Mouse (Mus musculus): ENCODE measurements at regions not wholly inside any gene's neighbourhood (a gene's known extent, or its start where the extent isn't known, plus 50 kb on each side); places are given as distances from the start of the nearest gene placed in this dataset.

DNA sequence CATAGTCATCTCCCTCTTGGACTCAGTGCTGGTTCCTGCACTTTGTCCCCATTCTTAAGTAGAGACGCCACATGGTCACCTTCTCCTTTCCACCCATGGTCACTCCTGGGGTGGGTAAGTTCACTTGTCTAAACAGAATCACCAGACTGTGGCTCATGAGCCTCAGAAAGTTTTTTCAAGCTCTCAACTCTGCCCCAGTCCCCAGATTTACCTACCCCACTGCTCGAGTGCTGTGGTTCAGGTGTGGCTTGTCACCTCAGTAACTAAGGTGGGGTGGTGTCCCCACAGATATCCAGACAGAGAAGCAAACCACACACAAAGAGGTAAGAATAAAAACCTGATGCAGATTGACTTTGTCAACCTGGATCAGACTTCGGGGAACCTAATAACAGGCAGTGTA, 87.6 kb downstream of the Rpl10-ps3 start:
- DNase-seq, result no peak

DNA sequence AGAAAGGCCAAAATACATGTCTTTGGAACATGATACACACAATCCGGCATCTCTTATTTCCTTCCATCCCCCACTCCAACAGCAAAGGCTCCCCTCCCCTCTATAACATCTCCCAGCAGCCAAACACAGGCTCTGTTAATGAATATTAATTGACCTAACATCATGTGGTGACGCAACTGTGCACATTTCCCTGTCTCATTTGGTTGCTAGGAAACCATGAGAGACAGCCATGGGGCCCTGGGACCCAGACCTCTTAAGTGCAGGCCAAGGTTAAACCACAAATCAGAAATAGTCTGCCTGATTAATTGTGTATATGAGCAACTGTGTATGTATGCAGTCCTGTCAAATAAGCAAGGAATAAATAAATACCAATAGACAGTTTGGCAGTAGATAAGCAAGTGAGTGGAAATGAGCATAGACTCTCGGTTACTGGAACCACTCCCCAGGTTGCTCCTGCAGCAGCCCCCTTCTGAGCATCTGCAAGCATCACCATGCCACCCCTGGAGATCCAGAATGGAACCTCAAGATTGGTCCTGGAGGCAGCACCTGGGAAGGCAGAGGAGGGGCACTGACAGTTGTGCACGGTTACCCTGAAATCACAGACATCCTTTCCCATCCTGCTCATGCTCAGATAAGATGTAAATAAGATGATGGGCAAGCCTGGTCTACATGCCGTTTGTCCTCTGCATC, 99.6 kb downstream of the Rpl10-ps3 start:
- no peak for DNase-seq

DNA sequence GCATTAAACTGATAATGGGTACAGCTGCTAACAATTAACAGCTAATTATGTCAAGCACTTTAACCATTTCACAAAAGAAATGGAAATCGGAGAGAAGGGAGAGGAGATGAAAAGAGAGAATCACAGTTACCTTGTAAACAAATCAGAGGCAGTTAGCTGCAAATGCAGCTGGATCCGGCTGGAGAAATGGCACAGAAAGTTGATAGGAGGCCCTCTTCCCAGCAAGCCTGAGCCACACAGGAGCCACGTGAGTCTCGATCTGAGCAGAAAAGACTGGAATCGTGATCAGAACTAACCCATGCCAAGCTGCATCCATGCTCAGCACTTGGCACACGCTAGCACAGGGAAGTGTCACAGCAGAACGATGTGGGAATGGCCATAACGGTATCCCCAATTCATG, 103.8 kb downstream of the Rpl10-ps3 start:
- DNase-seq, result no peak

DNA sequence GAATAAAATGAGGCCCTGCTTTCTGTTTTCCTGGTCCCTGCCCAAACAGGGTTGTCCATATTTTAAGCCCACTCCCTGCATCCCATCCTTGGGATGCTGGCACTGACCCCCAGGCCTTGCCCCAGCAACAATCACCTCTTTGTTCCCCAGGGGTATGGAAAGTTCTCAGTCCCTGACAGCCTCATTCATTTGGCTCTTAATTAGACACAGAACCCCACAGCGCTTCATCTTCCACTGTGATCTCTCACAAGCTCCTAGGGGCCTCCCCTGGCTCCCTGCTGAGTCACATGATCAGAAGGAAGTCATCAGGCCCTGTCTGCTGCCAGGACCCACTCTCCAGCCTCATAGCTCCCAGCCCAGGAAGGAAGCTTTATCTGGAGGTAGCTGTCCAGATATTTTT, 108.9 kb downstream of the Rpl10-ps3 start:
- no peak for DNase-seq

DNA sequence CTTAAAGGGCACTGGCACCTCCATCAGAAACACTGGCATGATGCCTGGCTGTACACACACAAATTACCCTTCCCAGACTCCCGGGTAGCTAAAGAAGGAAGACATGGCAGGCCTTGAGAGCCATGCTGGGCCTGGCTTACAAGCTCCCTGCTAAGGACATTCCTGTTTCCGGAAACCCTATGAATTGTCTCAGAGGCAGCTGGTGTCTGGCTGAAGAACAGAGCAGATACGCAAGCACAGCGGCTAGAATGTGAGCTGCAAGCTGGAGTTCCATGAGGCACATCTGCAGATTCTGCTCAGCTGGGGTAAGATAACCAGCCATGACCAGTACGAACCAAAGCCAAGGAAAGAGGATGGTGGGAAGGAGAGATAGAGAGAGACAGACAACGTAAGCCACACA, 110.1 kb downstream of the Rpl10-ps3 start:
- no peak for DNase-seq

DNA sequence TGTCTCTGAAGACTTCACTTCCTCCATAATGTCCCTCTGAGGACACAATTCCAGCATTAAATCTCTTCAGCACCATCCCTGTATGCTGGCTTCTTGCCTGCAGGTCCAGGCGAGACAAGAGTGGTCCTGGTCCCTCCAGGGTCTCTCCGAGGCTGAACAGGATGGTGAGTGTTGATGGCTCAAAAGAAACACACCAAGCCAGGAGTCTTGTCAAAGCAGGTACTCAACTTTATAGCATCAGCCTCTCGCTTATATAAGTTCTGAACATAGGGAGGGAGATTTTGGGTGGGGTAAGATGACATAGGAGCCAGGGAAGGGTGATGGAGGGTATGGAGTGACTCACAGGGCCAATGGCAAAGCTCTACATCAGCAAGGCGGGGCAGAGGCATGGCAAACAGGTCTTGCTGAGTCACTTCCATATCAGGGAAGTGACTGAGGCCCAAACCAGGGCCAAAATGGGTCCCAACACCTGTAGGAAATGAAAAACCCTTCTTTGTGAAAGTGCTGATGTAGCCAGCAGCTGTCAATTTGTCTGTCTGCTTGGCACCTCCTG, 111.7 kb downstream of the Rpl10-ps3 start:
- DNase-seq, result no peak

DNA sequence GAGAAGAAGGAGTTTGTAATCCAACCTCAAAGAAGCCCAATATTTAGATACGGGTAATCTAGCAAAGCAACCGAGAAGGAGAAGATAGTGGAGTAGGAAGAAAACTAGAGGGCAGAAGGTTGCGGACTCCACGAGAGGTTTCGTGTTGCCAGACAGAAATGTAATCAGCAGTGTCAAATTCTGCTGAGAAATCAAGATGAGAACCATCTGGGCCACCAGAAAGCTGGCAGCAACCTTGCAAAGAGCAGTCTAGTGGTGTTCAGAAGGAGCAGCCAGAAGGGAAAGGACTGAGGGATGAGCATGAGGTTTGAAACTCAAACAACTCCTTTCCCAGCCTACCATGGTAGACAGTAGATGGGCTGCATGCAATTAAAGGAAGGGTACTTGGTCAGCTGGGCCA, 134.3 kb downstream of the Rpl10-ps3 start:
- no peak for DNase-seq

DNA sequence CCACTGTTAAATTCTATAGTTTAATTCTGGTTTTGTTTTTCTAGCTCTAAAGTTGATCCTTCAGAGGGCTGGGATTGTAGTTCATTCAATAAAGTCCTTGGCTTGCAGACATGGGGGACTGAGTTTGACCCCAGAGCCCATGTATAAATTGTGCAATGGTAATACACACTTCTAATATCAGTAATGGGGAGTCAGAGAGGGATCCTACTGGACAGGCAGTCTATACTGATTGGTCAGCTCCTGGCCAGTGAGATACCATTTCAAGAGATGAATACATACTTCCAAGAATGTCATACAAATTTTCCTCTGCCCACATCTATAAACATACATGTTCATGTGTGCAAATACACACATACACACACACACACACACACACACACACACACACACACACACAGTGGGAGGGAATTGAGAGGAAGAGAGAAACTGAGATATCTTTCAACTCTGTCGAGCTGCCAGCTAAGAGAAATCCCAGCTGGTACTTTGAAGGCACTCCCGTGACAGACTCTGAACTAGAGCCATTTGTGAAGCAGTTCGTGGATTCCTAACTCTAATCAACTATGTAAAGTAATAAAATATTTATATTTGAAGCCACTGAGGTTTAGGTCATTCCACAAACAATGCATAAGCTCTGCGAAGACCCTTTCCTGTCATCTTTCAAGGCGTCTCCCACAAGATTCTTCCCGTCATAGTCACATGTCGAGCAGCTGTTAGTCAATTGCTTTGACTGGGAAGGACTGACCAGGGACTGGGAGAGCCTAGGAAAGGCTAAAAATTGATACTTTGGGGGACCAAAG, 145.1 kb downstream of the Rpl10-ps3 start:
- no peak for DNase-seq

DNA sequence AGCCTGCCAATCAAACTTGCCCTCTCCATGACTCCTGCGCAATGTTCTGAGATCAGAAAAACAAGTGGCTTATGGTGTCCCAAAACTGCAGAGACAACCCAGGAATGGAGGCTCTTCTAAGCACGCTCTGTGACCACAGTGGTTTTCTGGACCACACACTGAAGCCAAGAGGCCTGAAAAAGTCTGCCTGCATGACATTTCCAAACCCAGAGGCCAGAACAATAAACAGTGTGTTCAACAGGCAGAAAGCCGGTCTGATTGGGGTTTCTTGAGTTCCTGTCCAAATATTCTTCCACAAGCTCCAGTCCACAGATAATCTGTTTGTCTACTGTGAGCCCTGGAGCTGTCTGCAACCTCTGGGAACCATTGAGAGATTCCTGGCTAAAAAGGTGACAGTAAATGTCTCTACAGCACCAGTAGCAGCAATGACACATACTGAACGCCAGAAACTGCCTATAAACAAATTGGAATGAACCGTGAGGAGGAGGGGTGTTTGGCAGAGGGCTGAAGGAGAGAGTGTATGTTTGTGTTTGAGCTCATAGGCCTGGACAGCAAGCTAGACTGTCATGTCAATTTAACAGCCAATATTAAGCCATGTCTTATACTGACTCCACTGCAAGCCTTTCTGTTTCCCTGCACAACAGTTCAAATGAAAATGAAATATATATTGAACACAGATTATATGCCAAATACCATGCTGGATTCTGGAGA, 152.2 kb downstream of the Rpl10-ps3 start:
- no peak for DNase-seq

DNA sequence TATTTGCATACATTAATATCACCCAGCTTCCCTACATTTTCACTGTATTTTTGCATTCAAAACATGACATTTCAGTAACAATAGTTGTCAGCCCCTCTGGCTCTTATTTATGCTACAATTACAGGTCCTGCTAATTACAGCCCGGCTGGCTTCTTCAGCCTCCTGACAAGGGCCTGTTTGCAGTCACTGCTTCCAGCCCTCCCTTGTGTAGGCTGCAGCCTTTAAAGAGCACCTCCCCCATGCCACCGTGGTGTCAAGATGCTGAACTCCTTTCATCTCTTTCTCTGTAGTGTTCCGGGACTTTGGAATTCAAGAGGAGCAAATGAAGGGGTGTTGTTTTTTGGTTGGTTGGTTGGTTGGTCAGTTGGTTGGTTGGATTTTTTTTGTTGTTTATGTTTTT, 153.6 kb downstream of the Rpl10-ps3 start:
- DNase-seq, result no peak

DNA sequence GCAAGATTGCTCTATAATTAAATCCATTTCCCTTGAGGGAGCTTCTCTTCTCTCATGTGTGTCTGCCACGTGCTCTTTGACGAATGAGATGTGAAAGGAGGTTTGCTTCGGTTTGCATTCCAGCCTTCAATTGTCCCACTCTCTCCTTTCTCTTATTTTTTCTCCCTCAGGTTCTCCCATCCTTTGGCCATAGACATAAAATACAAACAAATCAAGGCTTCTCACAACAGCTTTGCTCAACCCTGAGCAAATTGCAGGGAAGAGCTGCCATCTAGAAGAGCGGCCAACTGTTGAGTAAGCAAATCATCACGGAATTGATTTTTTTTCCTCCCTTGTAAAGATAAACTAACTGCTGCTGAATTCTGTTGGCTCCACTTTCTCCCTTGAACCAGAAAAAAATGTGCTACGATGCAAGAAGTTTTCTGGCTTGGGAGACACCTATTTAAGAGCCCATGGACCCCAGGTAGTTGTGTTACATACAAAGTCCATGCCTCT, 156.1 kb downstream of the Rpl10-ps3 start:
- no peak for DNase-seq

DNA sequence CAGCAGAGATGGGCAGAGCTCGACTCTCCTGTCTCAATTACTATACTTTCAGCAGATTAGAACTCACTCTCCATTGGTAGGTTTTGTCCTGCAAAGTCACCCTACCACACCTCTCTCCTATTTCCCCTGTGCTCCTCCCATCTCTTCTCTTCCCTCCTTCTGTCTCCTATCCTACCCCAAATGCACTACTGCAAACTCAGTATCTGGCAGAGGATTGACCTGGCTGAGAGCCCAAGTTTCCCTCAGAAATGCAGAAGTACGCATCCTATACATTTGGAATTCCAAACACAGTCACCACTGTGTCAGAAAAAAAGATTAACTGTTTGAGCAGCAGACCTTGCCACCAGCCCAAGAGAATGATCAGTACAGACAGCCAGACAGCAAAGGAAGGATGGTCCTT, 163.4 kb downstream of the Rpl10-ps3 start:
- DNase-seq, result no peak

DNA sequence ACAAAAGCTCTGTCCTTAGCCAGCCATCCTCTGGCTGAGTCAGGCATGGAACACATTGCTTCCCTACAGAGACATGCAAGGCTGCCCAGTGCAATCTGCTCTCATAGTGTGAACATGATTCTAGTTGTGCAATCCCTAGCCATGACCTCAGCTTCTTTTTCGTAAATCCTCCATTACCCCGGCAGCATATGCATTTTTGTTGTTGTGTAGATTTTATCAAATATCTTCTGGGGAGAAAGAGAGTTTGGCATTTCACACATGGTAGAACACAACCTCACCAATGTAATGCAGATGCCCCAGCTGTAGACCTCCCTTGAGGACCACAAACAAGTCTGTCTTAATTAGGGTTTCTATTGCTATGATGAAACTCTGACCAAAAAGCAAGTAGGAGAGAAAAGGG, 168.6 kb downstream of the Rpl10-ps3 start:
- DNase-seq, result no peak

DNA sequence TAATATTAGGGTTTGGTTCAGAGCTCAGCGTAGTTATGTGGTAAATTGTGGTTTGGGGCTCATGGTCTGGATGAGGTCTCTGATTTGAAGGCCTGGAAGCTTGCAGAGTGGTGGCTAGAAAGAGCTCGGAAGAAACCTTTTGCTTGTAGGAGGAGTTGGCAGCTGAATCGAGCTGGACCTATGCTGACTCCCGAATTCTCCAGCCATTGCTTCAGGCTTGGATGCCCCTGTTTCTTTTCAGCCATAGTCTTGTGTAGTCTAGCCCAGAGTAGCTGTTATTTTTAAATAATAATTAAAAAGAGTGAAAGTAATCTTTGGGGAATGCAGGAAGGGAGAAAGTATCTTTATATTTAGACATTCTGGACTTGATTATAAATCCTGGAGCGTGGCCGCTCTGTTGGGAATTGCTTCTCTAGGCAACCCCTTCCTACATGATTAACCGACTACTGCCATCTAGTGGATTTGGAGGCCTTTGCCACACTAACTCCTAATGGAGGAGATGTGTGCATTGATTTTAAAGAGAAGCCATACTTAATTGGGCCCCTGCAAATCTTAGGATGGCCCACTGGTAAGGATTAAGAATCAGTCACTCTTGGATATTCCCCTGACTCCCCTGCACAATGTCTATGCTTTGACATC, 172.8 kb downstream of the Rpl10-ps3 start:
- DNase-seq, result peak; percentile 32

DNA sequence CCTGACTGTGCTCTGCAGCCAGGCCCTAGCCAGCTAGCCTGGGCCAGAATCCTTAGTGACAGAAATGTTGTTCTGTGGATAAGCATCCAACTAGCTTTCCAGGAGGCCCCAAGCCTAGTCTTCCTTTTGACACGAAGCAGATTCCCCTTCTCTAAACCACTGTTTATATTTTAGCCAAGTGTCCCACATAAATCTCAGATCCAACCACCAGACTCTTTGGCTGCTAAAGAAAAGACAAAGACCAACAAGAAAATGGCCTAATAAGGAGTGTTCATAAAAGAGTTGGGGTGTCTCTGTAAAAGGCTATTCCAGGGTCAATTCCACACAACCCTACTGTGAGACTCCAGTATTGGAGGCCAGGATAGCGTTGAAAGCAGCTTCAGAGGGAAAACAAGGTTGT, 173.6 kb downstream of the Rpl10-ps3 start:
- no peak for DNase-seq

DNA sequence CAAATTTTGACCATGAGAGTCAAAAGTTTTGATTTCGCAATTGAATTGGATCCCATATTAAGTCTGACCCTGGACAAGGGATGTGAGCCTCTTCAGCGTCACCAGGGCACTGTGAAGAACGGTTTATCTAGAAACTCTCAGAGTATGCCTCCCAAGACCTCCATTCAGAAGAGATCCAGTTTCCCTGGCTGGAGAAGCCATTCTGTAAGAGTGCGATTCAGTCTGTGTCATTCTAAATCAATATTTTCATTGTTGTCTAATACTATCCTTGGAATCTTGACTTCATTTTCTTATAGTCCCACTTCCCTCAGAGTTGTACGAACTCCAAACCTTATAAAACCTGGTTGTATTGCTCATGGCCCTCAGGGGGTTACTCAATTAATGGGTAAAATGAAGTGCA, 174.1 kb downstream of the Rpl10-ps3 start:
- DNase-seq, result no peak

DNA sequence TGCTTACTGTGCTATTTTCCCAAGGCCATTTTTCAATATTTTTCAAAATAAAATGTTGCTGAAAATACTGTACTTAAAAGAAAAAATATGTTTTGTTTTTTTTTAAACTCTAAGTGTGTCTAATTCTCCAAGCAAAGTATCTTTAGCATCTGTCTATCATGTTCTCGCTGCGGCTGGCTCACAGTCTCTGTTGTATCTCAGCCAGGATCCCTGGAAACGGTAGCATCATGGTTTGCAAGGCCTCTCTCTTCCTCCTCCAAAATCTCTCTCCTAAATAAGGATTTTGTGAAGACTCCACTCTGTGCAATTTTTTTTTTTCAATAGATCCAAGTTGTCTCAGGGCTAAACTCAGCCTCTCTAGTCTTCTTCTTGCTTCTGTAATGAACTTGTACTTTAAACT, 190.2 kb downstream of the Rpl10-ps3 start:
- no peak for DNase-seq

DNA sequence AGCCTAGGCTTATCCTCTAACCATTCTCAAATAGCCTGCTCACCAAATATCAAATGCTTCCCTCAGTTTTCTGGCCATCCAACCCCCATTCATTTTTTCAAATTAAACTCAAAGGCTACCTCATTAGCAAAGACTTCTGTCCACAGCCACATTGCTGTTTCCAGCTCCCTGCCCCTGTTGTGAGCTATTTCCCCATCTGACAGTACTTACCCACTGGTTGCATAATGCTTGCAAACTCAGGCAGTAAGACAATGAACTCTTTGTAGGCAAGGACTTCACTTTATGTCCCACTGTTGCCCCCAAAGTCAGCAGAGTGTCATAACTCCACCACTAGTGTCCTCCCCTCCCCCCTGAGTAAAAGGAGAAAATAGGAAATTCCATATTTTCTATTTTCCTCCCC, 194.7 kb downstream of the Rpl10-ps3 start:
- DNase-seq, result no peak

DNA sequence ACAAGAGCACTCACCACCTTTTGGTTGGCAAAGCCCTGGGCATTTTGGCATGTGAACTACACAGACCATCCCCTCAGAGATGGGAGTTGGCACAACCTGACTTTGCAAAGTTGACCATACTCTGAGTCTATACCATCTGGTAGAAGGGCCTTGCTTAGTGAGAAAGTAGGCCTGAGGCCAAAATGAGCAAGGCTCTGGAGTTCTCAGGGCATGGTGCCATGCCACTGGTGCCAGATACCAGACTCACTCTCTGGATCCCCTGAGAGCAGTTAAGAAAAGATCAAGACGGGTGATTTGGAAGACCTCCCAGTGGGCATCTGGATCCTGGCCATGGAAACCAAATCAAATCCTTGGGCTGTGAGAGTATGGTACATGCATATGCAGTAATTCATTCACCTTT, 202.0 kb downstream of the Rpl10-ps3 start:
- DNase-seq, result no peak

DNA sequence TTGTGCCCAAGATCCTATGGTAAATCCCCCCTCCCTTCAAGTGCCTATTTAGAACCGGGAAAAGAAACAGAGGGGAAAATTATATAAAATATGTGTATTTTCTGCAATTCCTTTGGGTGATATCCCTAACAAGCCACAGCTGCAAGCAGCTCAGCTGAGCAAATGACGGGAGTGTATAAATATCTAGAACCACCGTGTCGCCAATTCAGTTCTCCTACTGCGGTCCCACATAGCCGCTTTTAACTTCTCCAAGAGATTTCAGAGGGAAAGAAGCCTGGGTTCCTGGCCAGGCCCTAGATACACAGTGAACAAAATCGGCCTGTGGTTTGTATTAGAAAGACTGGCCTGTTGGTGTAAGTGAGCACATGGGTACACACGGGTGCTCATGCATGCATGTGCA, 202.7 kb downstream of the Rpl10-ps3 start:
- DNase-seq, result no peak

DNA sequence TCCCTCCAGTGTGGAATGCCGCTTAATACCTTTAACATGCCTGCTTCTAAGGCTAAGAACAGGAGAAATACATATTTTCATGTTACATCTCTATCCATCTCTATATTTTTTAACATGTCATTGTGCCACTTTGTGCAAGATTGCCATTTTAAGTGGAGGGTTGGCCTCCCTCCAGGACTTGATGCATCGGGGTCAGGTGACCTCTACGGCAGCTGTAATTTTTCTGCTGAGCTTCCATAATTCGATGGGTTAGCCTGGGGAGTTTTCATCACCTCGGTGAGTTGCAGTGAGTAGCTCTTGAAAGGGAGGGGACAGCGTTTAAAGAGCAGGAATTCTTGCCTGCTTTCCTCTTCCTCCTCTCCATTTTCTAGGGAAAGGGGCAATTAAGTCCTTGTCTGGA, 203.6 kb downstream of the Rpl10-ps3 start:
- no peak for DNase-seq

DNA sequence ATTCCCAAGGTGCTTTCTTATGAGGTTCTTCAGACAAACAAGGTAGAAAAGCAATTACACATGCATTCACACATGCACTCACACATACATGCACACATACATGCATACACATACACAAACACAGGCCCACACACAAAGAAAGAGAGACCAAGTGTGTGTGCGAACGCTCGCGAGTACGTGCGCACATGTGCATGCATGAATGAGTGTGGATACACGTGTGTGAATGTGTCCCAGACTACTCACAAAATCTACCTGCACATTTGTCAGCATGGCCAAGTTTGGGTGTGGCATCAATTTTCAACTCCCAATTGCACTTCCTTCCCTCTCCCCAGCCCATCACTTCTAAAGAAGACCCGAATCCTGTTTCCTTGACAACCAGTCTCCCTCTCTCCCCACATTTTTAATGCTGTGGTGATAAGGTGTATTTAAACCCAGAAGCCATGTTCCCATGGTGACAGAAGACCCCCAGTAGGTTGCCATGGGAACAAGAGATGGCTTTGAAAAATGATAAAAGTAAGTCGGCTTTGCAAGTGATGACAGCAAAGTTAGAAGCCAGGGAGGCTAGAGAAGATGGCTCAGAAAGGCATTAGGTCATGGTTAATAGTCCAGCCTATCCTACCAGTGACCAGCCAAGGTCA, 206.3 kb downstream of the Rpl10-ps3 start:
- no peak for DNase-seq

DNA sequence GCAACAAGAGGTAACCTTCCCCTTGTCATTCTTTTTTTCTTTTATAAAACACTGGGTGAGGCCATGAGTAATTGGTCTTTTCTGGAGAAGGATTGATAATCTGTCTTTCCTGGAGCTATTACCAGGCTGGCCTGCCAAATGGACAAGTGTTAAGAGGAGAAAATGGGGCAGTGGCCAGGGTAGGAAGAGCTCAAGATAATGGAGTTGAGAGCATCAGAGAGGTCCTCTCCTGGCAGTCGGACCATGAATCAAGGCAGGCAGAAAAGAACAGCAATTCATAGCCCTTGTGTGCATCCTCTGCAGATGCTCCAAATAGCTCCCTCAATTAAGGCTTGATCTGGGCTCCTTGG, 208.2 kb downstream of the Rpl10-ps3 start:
- DNase-seq, result no peak
